Mouse (Mus musculus) lung, postnatal 14 days (tissue): ENCODE data around the gene Cyp2r1.
"Not testable (repeated sequence)": the region's sequence is repeated elsewhere in the genome, so short reads cannot be mapped to it uniquely, and the experiment has no call there.

Experiments used
- DNase-seq: peaks from one replicate; pipeline ENCODE4 v3.0.0; 2021

Cyp2r1 gene

DNA sequence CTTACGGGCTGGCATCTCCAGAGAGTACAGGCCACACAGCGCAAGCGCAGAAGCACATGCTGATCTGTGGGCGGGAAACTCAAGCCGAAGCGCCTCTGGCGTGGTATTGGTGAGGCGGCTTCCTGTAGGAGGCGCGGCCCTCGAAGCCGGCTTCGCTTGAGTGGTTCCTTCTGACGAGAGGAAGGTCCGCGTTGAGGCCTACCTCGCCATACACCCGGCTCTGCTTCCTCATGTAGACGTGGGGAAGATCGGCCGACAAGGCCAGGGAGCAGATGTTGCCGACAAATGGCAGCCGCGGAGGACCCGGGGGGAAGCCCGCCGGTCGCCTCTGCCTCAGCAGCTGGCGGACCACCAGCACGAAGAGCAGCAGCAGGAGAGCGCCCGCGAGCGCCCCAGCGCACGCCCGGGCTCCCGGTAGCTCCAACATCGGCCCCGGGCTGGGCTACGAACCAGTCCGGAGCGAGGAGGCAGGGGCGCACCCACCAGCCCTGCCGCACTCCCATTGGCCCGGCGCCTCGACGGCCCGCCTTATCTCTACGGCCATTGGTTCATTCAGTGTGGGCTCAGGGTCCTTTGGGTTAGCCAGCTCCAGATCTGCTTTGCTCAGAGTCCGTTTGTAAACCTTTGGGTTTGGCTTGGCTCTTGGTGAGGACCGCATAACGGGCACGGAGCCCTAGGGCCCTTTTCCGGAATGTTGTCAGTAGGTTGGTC, at the start of gene Cyp2r1:
Gene Cyp2r1, minus strand, starts transcription at position 442 of the 711 bp plus-strand sequence.
- DNase-seq = peak; percentile 89

DNA sequence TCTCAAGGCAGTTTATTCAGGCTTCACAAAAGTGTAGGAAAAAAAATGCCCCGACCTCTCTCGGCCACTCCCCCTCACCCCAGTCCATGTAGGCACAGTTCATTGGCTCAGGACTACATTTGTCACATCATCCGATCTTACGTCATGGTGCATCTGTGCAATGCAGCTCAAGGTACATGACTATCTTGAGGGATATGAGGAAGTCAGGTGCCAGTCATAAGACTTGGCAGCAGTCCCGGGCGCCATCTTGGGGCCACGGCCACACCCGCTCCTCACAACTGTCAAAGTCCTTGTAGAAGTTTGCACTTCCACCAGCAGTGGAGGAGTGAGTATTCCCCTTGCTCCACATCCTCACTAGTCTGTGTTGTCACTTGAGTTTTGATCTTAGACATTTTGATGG, 31.6 kb upstream of the Cyp2r1 start:
- not testable (repeated sequence) for DNase-seq

DNA sequence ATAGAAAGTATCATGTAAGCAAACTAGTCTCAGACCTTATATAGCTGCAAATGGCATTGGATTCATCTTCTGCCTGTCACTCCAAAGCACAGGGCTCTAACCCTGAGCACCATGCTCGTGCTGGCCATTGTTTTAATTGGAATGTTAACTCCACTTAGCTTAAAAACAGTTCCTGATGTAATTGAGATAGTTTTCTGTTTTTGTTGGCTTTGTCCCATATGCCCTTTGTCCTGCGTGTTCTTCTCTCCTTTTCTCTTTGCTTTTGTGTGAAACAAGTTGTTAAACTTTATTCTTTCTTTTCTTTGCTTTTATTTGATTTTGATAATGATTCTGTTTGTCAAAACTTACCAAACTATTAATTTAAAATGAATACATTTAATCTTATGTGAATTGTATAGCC, 19.7 kb upstream of the Cyp2r1 start:
- DNase-seq = no peak

DNA sequence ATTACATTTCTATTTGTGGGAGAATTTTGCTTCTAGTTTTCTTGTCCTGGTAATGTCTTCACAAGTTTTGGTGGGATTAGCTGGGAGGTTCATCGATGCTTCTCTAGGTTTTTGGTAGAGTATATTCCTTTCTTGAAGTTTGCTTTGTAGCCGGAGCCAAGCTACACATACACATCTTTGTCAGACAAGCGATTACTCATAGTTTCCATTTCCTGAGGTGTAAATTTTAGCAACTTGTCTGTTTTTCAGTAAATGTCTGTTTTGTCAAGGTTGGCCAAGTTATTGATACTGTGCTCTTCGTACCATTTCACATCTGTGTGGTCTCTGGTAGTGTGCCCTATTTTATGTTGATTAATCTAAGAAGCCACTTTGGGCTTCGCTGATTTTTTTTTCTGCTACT, 18.4 kb upstream of the Cyp2r1 start:
- DNase-seq = no peak

DNA sequence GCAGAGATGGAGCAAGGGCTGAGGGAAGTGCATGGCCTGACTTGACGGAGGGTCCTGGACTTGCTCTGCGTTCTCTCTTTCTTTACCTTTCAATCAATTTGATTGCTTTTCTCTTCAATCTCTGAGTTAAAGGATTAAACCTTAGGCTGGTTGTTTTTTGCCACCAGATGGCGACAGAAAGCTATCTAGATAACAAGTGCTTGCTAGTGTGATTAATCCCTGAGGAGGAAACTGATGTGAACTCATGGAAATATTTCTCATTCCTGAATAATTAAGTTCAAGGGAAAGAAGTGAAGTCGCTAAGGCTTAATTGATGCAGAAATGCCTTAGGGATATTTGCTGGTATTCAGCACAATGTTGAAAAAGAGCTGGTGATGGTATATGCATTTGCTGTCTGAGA, 17.7 kb upstream of the Cyp2r1 start:
- DNase-seq = peak; percentile 71

DNA sequence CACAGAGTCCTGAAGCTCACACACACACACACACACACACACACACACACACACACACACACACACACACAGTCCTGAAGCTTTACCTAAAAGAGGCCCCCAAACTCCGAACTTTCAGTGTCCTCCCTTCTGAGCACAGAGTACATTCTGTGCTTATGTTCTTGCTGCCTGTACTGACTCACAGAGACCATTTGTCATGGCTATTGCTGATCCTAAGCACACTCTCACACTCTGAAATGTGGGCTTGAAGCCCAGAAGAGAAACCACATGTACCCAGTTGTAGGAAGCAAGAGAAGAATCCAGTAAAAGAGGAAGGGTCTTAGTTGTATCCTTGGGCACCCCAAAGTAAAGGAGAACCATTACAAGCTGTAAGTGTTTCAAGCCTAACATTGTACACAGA, 14.9 kb upstream of the Cyp2r1 start:
- DNase-seq = no peak

DNA sequence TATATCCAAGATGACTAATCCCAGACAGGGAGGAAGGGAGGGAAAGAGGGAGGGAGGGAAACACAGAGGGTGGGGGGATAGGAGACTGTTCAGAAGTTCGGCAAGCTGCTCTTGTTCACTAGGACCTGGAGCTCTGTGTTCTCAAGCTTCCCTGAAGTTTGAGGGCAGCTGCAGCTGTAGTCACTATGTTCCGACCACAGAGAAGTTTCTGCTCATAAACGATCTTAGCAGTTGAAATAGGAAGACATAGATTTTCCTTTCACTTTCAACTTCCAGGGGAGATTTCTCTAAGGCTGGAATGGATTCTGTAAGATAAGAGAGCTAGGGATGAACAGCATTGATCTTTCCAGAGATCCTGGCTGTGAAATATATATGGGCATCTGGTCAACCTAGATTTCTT, 14.2 kb upstream of the Cyp2r1 start:
- DNase-seq = no peak

DNA sequence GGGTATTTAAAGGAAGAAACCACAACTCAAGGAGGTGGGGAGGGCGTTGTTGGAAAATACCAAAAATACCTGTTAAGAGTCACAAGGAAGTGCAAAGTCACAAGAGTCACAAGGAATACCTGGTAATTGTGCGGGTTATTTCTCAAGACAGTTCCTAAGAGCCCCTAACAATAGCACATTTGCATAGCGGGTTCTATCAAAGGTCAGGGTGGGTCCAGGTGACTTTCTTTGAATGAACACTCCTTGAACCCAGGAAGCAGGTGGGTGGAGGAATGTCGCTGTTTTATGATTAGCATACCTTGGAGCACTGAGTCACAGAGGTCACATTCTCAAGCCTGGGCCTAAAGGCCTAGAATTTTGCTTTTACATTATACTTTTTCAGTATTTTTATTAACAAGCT, 11.1 kb upstream of the Cyp2r1 start:
- not testable (repeated sequence) for DNase-seq

DNA sequence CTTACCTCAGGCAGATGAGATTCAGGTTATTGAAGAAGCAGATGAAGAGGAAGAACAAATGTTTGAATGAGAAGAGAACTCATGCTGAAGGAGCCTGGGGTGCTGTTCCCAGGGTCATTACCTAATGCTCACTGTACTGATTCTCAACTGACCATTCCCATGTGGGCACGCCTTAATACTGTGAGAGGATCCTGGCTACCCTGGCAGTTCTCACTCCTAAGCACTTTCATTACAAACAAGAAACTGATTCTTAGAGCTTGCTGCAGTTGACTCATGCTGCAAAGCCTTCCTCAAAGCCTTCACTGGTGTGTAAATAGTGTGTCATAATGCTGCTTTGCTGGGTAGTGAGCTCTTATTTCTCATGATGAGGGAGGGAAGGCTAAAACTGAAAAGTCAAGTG, 26.6 kb downstream of the Cyp2r1 start:
- DNase-seq = peak; percentile 1

DNA sequence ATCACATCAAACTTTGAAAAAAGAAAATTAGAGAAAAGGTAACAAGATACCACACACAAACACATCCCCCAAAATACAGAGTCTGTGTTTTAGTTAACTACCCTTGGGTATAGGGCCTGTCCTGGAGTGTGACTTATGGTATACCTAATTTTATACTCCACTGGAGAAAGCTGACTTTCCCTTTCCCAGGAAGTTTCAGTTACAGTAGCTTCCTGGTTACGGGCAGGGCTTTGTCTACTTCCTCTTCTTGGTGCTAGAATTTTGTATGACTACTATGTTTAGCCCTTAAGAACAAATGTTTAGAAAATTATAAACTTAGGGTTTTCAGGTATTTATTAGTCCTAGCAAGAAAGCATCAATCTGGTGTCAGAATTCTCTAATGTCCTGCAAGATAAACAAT, 36.5 kb downstream of the Cyp2r1 start:
- DNase-seq = no peak

DNA sequence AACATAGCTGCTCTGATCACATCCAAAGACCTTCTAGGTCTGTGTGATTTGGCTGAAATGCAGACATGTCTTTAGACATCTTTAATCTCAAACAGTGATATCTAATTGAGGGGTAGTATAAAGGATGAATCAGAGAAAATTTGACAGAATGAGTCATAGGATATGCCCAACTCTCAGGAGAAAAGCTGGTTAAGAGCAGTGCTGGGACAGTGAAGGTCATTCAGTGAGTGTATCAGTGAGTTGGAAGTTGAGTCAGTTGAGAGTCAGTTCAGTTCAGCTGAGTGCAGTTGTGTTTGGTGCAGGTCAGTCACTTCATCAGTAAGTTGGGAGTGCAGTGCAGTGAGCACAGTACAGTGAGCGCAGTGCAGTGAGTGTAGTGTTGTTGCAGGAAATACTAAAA, 42.6 kb downstream of the Cyp2r1 start:
- DNase-seq = no peak

DNA sequence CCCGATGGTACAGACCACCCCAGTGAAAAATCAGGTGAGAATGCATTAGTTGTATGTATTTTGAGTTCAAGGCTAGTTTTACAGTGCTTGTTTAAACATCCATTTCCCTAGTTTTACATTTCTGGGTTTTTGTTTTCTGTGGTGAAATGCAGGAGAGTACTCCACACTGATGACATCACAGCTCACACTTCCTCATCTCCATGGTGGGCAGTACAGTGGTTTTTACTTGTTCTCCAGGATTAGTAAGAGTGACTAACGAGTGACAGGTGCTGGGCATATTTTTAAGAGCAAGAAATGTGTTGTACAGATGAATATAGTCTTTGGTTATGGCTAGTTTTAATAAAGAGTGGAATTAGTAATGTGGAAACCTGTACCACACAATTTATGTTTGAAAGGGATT, 53.9 kb downstream of the Cyp2r1 start:
- DNase-seq = no peak
